Mouse (Mus musculus): ENCODE measurements around the gene Ugcg. TPM values are rescaled to one million over a fixed set of nuclear protein-coding genes. Genes with fewer than 3 reads are reported as not detected.
A peak's percentile ranks its signal among the peaks of the same experiment; 100 is the strongest.

Gene Ugcg
- 48.2 and 69.4 TPM in 2 replicates for total RNA-seq (2017)

DNA sequence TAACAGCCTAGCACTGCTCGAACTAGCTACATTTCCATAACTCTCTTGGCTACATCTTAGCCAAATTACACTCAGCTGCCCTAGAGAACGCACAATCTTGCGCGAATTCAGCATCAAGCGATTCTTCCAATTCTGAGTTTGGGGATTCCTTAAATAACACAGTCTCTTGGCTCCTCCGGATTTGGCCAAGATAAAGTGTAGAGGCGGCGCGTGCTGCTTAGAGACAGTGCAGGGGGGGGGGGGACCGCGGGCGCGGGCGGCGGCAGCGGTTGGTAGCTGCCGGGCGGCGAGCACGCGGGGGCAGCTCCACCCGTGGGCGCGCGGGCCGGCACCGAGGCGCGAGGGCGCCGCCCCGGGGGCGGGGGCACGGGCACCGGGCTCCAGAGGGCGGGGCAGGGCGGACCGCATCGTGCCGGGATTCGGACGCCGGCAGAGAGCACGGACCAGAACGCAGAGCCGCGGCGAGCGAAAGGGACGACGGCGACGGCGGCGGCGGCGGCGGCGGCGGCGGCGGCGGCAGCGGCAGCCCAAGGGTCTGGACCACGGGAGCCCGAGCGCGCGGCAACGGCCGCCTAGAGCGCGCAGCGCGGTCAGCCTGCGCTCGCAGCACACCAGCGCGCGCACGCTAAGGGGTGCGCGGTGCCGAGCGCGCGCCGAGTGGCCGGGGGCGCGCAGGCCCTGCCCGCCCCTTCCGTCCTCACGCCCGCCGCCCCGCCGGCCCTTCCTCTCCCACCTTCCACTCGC is at the start of gene Ugcg:
Gene Ugcg (plus strand): TSS at position 456 of the 744 bp plus-strand sequence.
- peak; percentile 33 to 59 for ATAC-seq (replicated peaks in 1 of 2; ENCODE audit: insufficient read depth in 1 of 2, low FRiP score in 2 of 2, low TSS enrichment in 1 of 2, low read depth in 1 of 2, poor library complexity in 2 of 2, severe bottlenecking in 2 of 2)

DNA sequence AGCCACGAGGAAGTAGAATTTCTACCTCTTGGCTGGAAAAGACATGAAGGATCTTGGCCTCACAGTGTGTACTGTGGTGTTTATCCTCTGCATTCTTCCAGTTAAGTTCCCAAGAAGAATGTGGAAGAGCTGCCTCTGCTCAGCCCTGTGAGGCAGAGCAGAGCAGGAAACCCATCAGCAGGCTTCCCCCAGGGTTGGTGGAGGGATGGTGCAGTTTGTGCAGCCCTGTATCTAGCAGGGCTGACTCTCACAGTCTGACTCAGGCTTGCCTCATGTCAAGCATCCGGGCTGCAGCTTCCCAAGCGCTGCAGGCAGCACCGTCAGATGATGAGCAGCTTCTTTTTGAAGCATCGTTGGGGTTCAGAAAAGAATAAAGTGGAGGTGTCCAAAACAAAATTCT is 40.0 kb upstream of the Ugcg start:
- ATAC-seq (replicated peaks in 1 of 2; ENCODE audit: insufficient read depth in 1 of 2, low FRiP score in 2 of 2, low TSS enrichment in 1 of 2, low read depth in 1 of 2, poor library complexity in 2 of 2, severe bottlenecking in 2 of 2), result no peak

DNA sequence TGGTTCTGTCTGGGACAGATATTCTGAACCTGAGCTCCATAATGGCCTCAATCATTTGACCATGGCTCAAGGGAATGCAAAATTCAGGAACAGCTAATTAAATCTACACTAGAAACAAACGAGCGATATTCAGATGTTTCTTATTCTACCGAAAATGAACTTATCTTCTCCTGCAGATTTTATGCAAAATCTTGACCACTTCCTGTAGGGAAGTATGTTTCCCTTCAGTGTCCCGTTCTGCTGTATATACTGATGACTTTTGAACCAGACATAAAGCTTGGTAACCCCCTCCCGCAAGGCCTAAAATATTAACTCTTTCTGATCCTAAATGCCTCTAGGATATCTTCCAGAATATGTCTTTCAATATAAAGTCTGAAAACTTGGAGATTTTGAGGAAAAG is 38.1 kb upstream of the Ugcg start:
- ATAC-seq (replicated peaks in 1 of 2; ENCODE audit: insufficient read depth in 1 of 2, low FRiP score in 2 of 2, low TSS enrichment in 1 of 2, low read depth in 1 of 2, poor library complexity in 2 of 2, severe bottlenecking in 2 of 2), result peak; percentile 48 to 66

DNA sequence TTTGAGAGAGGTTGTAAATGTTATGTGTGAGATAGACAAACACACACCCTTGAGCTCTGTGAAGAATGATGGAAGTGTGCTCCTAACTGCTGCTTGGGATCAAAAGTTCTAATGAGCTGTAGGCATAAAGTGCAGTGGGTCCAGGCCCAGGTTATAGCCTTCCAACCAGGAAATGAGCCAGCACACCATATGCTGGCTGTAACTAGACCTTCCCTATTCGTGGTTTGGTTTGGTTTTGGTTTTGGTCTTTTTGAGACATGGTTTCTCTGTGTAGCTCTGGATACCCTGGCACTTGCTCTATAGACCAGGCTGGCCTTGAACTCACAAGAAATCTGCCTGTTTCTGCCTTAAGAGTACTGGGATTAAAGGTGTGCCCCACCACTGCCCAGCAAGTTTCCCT is 37.1 kb upstream of the Ugcg start:
- ATAC-seq (replicated peaks in 1 of 2; ENCODE audit: insufficient read depth in 1 of 2, low FRiP score in 2 of 2, low TSS enrichment in 1 of 2, low read depth in 1 of 2, poor library complexity in 2 of 2, severe bottlenecking in 2 of 2), result peak; percentile 45 to 57; a peak in 3 of 4 replicates

DNA sequence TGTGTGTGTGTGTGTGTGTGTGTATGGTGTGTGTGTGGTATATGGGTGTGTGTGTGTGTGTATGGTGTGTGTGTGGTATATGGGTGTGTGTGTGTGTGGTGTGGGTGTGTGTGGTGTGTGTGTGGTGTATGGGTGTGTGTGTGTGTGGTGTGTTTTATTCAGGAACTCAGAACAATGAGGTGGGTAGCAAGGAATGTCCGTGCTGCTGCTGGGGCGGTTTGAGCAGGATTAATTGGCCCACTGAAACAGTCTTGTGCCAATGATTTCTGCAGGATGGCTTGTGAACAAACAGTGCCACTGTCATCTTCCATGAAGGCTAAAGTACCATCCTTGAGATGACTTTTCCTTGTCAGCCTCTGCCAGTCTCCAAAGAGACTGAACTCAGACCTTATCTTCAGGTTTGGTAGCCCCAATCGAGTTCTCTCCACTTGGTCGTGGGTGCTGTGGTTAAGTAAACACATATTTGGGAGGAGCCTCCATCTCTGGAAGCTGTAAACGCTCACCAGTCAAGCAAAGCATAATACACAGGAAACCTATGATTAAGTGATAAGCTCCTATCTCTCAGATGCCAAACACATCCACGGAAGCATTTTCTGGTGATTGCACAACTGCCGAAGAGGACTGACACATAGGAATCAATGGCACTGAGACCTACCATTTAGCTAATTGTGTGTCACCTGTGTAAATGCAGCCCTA is 32.0 kb upstream of the Ugcg start:
- peak; percentile 45 to 53; a peak in 3 of 4 replicates for ATAC-seq (replicated peaks in 1 of 2; ENCODE audit: insufficient read depth in 1 of 2, low FRiP score in 2 of 2, low TSS enrichment in 1 of 2, low read depth in 1 of 2, poor library complexity in 2 of 2, severe bottlenecking in 2 of 2)

DNA sequence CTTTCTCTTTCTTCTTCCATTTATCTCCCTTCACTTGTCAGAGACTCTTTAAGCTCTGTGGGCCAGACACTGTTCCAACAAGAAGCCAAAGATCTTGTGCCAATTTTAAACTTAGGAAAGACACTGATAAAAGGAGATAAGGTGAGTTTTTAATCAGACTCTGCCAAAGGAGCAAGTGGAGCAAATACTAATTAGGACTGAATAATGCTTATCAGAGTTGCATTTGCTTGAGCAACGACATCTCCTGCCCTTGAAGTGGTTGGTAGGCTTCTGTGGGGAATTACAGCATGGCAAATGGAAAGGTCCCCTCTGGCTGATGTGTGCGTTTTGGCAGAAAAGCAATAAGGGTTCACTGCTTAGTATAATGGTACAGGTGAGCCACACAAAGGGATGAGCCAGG is 31.4 kb upstream of the Ugcg start:
- no peak for ATAC-seq (replicated peaks in 1 of 2; ENCODE audit: insufficient read depth in 1 of 2, low FRiP score in 2 of 2, low TSS enrichment in 1 of 2, low read depth in 1 of 2, poor library complexity in 2 of 2, severe bottlenecking in 2 of 2)

DNA sequence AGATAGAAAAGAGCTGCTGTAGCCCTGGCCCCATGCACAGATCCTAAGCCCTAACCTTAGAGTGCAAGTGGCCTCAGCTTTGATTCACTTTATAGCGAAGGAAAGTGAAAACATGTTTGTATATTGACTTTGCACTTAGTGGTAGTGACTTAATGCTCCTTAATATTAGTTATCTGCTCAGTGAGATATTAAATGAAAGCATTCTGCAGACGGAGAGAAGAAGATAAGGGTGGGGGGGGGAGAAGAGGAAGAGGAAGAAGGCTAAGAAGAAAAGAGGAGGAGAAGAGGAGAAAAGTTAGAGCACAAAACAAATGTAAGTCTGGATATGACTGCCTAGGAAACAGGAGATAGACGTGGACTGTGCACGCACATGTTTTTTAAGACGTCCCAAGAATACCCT is 28.8 kb upstream of the Ugcg start:
- no peak for ATAC-seq (replicated peaks in 1 of 2; ENCODE audit: insufficient read depth in 1 of 2, low FRiP score in 2 of 2, low TSS enrichment in 1 of 2, low read depth in 1 of 2, poor library complexity in 2 of 2, severe bottlenecking in 2 of 2)

DNA sequence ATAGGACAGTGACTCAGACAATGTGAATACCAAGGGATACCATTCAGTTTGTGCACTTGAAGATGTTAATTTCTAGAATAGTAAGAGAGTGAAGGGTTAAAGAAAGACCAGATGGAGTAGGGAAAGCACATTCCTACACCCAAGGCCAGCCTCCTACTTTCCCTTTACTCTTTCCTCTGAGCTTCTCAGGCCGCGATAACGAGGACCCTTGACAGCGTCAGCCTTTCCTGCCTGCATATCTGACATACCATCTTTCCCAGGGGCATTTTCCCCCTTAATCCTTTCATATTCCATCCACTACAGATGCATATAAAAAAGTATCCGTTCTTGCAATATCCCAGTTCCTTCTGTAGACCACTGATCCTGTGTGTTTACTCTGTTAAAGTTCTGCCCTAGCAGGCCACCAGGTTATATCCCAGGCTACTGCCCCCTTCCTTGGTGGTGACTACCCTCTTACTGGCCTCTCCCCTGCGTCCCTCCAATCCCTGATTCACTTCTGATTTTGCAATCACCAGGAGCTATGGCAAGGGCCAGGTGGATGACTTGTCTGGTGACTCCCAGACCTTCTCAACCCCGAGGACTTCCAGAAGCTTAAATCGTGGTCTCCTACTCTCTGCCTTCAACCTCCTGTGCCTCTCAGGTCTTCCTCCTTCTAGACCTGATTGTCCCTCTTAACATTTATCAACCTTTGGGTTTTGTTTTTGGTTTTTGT is 27.9 kb upstream of the Ugcg start:
- ATAC-seq (replicated peaks in 1 of 2; ENCODE audit: insufficient read depth in 1 of 2, low FRiP score in 2 of 2, low TSS enrichment in 1 of 2, low read depth in 1 of 2, poor library complexity in 2 of 2, severe bottlenecking in 2 of 2), result no peak

DNA sequence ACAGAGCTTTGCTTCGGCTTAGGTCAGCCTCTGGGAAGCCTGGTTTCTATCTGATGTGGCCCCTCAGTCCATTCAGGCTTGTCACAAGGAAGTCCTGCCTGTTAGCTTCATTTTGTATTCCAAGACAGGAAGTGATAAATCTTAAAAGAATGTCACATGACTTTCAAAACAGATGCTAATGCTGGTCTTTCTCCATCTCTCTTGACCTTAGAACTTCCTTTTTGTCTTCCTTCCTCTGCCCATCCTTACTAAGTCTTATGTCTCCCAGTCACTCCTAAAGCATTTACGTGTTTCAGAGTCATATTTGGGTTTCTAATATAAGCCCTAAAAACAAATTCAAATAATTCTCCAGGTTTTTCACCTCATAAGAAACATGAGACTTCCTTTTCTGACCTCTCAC is 25.0 kb upstream of the Ugcg start:
- no peak for ATAC-seq (replicated peaks in 1 of 2; ENCODE audit: insufficient read depth in 1 of 2, low FRiP score in 2 of 2, low TSS enrichment in 1 of 2, low read depth in 1 of 2, poor library complexity in 2 of 2, severe bottlenecking in 2 of 2)

DNA sequence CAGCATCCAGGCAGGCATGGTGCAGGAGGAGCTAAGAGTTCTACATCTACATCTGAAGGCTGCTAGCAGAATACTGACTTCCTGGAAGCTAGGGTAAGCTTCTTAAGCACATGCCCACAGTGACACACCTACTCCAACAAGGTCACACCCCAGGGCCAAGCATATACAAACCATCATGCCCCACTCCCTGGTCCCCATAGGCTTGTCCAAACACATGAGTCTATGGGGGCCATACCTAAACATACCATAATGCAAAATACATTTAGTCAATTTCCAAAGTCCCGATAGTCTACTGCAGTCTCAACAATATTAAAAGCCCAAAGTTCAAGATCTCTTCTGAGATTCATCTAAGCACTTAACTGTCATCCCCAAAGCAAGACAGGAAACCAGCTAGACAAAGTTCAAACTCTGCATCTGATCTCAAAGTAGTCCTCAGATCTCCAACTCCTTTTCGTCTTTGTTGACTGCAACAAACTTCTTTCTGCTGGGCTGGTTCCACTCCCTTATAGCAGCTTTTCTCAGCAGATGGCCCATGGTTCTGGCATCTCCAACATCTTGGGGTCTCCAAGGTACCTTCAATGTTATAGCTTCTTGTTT is 21.7 kb upstream of the Ugcg start:
- no peak for ATAC-seq (replicated peaks in 1 of 2; ENCODE audit: insufficient read depth in 1 of 2, low FRiP score in 2 of 2, low TSS enrichment in 1 of 2, low read depth in 1 of 2, poor library complexity in 2 of 2, severe bottlenecking in 2 of 2)

DNA sequence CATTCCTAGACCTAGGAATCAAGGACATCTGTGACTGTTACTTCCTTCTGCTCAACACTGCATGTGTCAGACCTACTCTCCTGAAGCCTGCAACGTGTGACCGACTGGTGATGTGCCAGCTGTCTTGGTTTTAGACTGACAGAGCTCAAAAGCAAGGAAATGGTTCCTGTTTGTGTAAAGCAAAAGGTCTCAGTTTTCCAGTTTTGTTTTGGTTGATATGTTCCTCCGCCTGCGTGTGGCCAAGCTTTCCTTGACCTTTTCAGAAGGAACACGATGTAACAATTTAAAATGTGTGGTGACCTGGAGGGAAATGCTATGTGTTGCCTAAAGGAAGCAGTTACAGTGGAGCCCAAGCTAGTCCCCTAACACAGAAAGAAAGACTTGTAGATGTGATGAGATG is 19.1 kb upstream of the Ugcg start:
- no peak for ATAC-seq (replicated peaks in 1 of 2; ENCODE audit: insufficient read depth in 1 of 2, low FRiP score in 2 of 2, low TSS enrichment in 1 of 2, low read depth in 1 of 2, poor library complexity in 2 of 2, severe bottlenecking in 2 of 2)

DNA sequence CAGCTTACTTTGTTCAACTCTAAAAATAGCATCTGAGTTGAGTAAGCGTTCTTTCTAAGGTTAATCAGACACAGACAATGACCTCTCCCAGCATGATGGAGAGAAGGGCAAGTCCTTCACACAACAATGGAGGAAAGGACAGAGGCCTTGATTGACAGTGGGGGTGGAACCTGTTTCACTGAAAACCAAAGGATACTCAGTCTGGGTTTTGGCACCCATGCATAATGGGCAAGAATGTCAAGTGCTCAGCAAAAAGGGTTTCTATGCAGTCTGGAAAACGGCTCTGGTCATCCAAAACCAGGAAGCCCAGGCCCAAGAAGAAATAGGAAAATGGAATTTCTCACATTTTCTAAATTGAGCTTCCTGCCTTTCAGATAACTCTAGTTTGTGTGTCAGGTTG is 16.4 kb upstream of the Ugcg start:
- ATAC-seq (replicated peaks in 1 of 2; ENCODE audit: insufficient read depth in 1 of 2, low FRiP score in 2 of 2, low TSS enrichment in 1 of 2, low read depth in 1 of 2, poor library complexity in 2 of 2, severe bottlenecking in 2 of 2), result no peak

DNA sequence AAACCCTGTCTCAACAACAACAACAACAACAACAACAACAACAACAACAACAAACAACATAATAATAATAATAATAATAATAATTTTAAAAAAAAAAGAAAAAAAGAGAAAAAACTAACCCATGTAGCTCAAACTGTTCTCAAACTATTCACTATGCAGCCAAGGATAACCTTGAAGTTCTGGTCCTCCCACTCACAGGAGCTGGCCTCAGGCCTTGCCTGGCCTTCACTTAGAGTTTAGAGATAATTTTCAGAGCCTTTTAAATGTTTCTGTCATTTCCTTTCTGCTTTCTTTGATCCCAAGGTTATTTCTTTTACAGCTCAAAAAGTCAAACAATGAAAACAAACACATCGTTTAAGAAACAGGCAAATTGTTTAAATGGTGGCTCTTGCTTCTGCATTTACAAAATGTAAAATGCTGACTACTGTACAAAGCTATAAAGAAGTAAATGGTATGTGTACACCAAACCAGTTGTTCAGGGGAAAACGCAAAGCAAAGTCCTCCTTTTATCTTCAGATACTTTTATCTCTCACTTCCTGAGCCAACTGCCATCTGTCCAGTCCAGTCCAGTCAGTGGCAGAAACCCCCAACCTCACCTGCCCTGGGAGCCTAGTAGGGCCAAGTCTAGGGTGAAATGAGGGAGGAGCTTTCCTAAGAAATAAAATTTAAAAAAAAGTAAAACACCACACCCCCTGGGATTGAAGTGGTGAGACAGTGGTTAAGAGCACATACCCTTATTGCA is 15.7 kb upstream of the Ugcg start:
- no peak for ATAC-seq (replicated peaks in 1 of 2; ENCODE audit: insufficient read depth in 1 of 2, low FRiP score in 2 of 2, low TSS enrichment in 1 of 2, low read depth in 1 of 2, poor library complexity in 2 of 2, severe bottlenecking in 2 of 2)

DNA sequence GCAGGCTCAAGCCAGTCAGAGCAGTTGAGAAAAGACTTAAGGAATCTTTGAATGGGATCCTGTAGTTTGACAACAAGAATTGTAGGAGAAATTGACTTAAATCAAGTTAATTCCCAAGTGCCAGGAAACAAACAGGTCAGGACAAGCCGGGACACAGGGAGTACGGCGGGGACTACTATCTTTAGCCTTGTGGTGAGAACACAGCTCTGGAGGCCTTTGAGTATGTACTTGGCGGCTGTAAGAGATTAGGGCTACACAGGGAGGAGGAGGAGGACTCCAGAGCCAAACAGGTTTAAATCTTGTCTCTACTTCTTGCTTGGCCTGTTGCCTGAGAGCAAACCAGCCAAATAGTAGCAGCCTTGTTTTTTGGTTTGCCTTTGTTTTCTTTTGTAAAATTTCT is 14.1 kb upstream of the Ugcg start:
- ATAC-seq (replicated peaks in 1 of 2; ENCODE audit: insufficient read depth in 1 of 2, low FRiP score in 2 of 2, low TSS enrichment in 1 of 2, low read depth in 1 of 2, poor library complexity in 2 of 2, severe bottlenecking in 2 of 2), result no peak

DNA sequence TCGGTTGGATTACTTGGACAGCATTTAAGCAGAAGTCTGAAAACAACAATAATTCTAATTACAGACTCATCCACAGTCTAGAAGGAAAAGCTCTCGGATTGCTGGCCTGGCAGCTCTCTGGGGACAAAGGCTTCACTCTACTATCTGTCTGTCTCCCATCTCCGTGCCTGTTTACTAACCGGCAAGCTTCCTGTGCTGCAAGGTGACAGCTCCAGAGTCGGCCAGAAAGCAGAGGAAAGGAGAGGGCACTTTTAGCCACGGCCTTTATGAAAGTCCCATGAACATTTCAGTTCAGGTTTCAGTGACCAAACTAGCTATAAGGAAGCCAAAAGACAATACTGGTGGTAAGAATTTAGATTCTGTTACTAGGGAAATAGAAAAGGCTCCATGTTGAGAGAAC is 13.1 kb upstream of the Ugcg start:
- no peak for ATAC-seq (replicated peaks in 1 of 2; ENCODE audit: insufficient read depth in 1 of 2, low FRiP score in 2 of 2, low TSS enrichment in 1 of 2, low read depth in 1 of 2, poor library complexity in 2 of 2, severe bottlenecking in 2 of 2)

DNA sequence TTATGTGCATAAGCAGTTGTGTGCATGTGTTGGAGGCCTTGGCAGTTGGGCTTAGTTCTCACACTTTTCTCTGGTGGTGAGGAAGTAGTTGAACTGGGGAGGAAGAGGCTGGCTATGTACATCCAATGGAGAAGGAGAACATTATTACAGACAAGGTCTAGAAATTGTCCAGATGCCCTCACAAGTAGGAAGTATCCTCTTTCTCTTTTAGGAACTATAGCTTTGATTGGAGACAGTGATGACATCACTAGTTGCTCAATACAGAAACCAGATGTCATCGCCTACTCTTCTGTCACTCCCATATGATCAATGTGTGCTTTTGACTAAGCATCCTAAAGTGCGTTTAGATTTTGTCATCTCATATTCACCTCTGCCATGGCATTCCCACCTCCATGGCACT is 11.5 kb upstream of the Ugcg start:
- peak in 1 of 2 experiments; percentile 17; a peak in 1 of 4 replicates for ATAC-seq (replicated peaks in 1 of 2; ENCODE audit: insufficient read depth in 1 of 2, low FRiP score in 2 of 2, low TSS enrichment in 1 of 2, low read depth in 1 of 2, poor library complexity in 2 of 2, severe bottlenecking in 2 of 2)

All from hematopoietic stem cell, adult 5-6 weeks (primary cell).